Mouse (Mus musculus): ENCODE data around the gene Dhx15. TPM values are rescaled to one million over a fixed set of nuclear protein-coding genes. Genes with fewer than 3 reads are reported as not detected.
"Not testable (repeated sequence)": the region's sequence is repeated elsewhere in the genome, so short reads cannot be mapped to it uniquely, and the experiment has no call there.

Gene Dhx15
- polyA plus RNA-seq (2016; fragmentation: Nextera tagmentation; extraction: Ambion mirVana), result 173 and 179 TPM in 2 replicates

- 1% methylated on average over 53 of the region's 53 CpGs for WGBS
Observed at GRCm38 (mm10) chr5:52190371-52191179, at the start of gene Dhx15. Gene Dhx15, minus strand, starts transcription at chr5:52190514.

GRCm38 (mm10) chr5:52238877-52239276 is 48.6 kb upstream of the Dhx15 start:
- no peaks in the 10 kb centered on the region; the same call in 1 of the 2 replicates for H3K4me1 ChIP-seq
- no peak overlapping the region for H3K4me3 ChIP-seq
- ATAC-seq (ENCODE audit: low FRiP score), result no peak
- no peak overlapping the region for H3K4me2 ChIP-seq (replicated peaks)
- no peaks in the 10 kb centered on the region for H3K27me3 ChIP-seq
- no peaks in the 10 kb centered on the region for H3K36me3 ChIP-seq
- H3K9me3 ChIP-seq (replicated peaks), result 0 out of 2 replicates have a peak, but pooled peaks cover 6% of the 10 kb centered on the region
- no peak overlapping the region for H3K27ac ChIP-seq
- H3K9ac ChIP-seq, result no peak overlapping the region
- whole genome bisulfite sequencing, result 91% methylated on average over 5 of the region's 5 CpGs

More at GRCm38 (mm10) chr5:52190371-52191179, at the start of gene Dhx15:
- H3K4me3 ChIP-seq, result peak within 1 kb of the TSS; percentile 88
- ATAC-seq (ENCODE audit: low FRiP score), result peak; percentile 97
- H3K27me3 ChIP-seq, result no peaks in the 10 kb centered on the region
- peak within 1 kb of the TSS; percentile 91 for H3K27ac ChIP-seq
- peak within 1 kb of the TSS; percentile 88 for H3K9ac ChIP-seq
- no peaks in the 10 kb centered on the region for H3K9me3 ChIP-seq (replicated peaks)
- H3K4me1 ChIP-seq, result peaks cover 22% of the 10 kb centered on the region
- peak within 1 kb of the TSS; percentile 62 for H3K4me2 ChIP-seq (replicated peaks)
- H3K36me3 ChIP-seq, result no peaks in the 10 kb centered on the region

- 70% methylated on average over 8 of the region's 8 CpGs for WGBS
- no peaks in the 10 kb centered on the region; the same call in 1 of the 2 replicates for H3K4me1 ChIP-seq
- H3K9ac ChIP-seq, result no peak overlapping the region
- no peaks in the 10 kb centered on the region for H3K36me3 ChIP-seq
- H3K4me2 ChIP-seq (replicated peaks), result no peak overlapping the region
- no peaks in the 10 kb centered on the region for H3K27me3 ChIP-seq
- H3K4me3 ChIP-seq, result no peak overlapping the region
- 0 out of 2 replicates have a peak, but pooled peaks cover 6% of the 10 kb centered on the region for H3K9me3 ChIP-seq (replicated peaks)
- ATAC-seq (ENCODE audit: low FRiP score), result no peak
- no peak overlapping the region for H3K27ac ChIP-seq
Observed at GRCm38 (mm10) chr5:52237956-52238735, 47.8 kb upstream of the Dhx15 start.

- H3K9me3 ChIP-seq (replicated peaks); H3K27me3 ChIP-seq; H3K4me1 ChIP-seq; H3K9ac ChIP-seq; H3K36me3 ChIP-seq; H3K27ac ChIP-seq; ATAC-seq (ENCODE audit: low FRiP score); H3K4me2 ChIP-seq (replicated peaks); H3K4me3 ChIP-seq: not testable (repeated sequence)
- WGBS, result 98% methylated on average over 5 of the region's 6 CpGs
Observed at GRCm38 (mm10) chr5:52236585-52236984, 46.3 kb upstream of the Dhx15 start.

- H3K27ac ChIP-seq, result no peak overlapping the region
- no peaks in the 10 kb centered on the region; the same call in 1 of the 2 replicates for H3K4me1 ChIP-seq
- no peaks in the 10 kb centered on the region for H3K36me3 ChIP-seq
- ATAC-seq (ENCODE audit: low FRiP score), result no peak
- 51% methylated on average over 7 of the region's 7 CpGs for WGBS
- no peaks in the 10 kb centered on the region for H3K27me3 ChIP-seq
- no peak overlapping the region for H3K4me3 ChIP-seq
- H3K9ac ChIP-seq, result no peak overlapping the region
- 0 out of 2 replicates have a peak, but pooled peaks cover 6% of the 10 kb centered on the region for H3K9me3 ChIP-seq (replicated peaks)
- H3K4me2 ChIP-seq (replicated peaks), result no peak overlapping the region
Observed at GRCm38 (mm10) chr5:52234570-52234969, 44.3 kb upstream of the Dhx15 start.

- Histone ChIP-seq H3K4me1 (no peaks in the 10 kb centered on the region; the same call in 1 of the 2 replicates), H3K27ac (no peak overlapping the region), H3K36me3 (no peaks in the 10 kb centered on the region), H3K9ac (no peak overlapping the region), H3K27me3 (no peaks in the 10 kb centered on the region), H3K4me2 (replicated peaks) (no peak overlapping the region), H3K4me3 (no peak overlapping the region), H3K9me3 (replicated peaks) (0 out of 2 replicates have a peak, but pooled peaks cover 6% of the 10 kb centered on the region)
- WGBS, result 61% methylated on average over 2 of the region's 2 CpGs
- no peak for ATAC-seq (ENCODE audit: low FRiP score)
Observed at GRCm38 (mm10) chr5:52233891-52234290, 43.6 kb upstream of the Dhx15 start.

GRCm38 (mm10) chr5:52232611-52233010 is 42.3 kb upstream of the Dhx15 start:
- no peaks in the 10 kb centered on the region for H3K27me3 ChIP-seq
- no peak overlapping the region for H3K4me2 ChIP-seq (replicated peaks)
- H3K36me3 ChIP-seq, result no peaks in the 10 kb centered on the region
- no peaks in the 10 kb centered on the region; the same call in 1 of the 2 replicates for H3K4me1 ChIP-seq
- H3K27ac ChIP-seq, result no peak overlapping the region
- ATAC-seq (ENCODE audit: low FRiP score), result no peak
- WGBS, result 79% methylated on average over 2 of the region's 2 CpGs
- no peak overlapping the region for H3K4me3 ChIP-seq
- H3K9ac ChIP-seq, result no peak overlapping the region
- H3K9me3 ChIP-seq (replicated peaks), result 0 out of 2 replicates have a peak, but pooled peaks cover 6% of the 10 kb centered on the region

- Histone ChIP-seq H3K4me3 (no peak overlapping the region), H3K36me3 (no peaks in the 10 kb centered on the region), H3K9ac (no peak overlapping the region), H3K4me1 (no peaks in the 10 kb centered on the region; the same call in 1 of the 2 replicates), H3K9me3 (replicated peaks) (0 out of 2 replicates have a peak, but pooled peaks cover 6% of the 10 kb centered on the region), H3K4me2 (replicated peaks) (no peak overlapping the region), H3K27ac (no peak overlapping the region), H3K27me3 (no peaks in the 10 kb centered on the region)
- no peak for ATAC-seq (ENCODE audit: low FRiP score)
- WGBS, result 76% methylated on average over 2 of the region's 2 CpGs
Observed at GRCm38 (mm10) chr5:52232199-52232598, 41.9 kb upstream of the Dhx15 start.

GRCm38 (mm10) chr5:52230466-52230865 is 40.2 kb upstream of the Dhx15 start:
- Histone ChIP-seq H3K4me1 (no peaks in the 10 kb centered on the region; the same call in 1 of the 2 replicates), H3K27me3 (no peaks in the 10 kb centered on the region), H3K9me3 (replicated peaks) (0 out of 2 replicates have a peak, but pooled peaks cover 5% of the 10 kb centered on the region), H3K27ac (no peak overlapping the region), H3K4me3 (no peak overlapping the region), H3K9ac (no peak overlapping the region), H3K4me2 (replicated peaks) (no peak overlapping the region), H3K36me3 (no peaks in the 10 kb centered on the region)
- WGBS, result 93% methylated on average over 7 of the region's 7 CpGs
- ATAC-seq (ENCODE audit: low FRiP score), result no peak

GRCm38 (mm10) chr5:52226677-52227076 is 36.4 kb upstream of the Dhx15 start:
- ATAC-seq (ENCODE audit: low FRiP score), result no peak
- H3K4me2 ChIP-seq (replicated peaks), result no peak overlapping the region
- H3K4me1 ChIP-seq, result no peaks in the 10 kb centered on the region
- no peaks in the 10 kb centered on the region for H3K36me3 ChIP-seq
- WGBS, result 76% methylated on average over 3 of the region's 3 CpGs
- no peaks in the 10 kb centered on the region for H3K9me3 ChIP-seq (replicated peaks)
- H3K27ac ChIP-seq, result no peak overlapping the region
- no peaks in the 10 kb centered on the region for H3K27me3 ChIP-seq
- H3K4me3 ChIP-seq, result no peak overlapping the region
- H3K9ac ChIP-seq, result no peak overlapping the region

GRCm38 (mm10) chr5:52221596-52221995 is 31.3 kb upstream of the Dhx15 start:
- H3K27me3 ChIP-seq, result no peaks in the 10 kb centered on the region
- no peaks in the 10 kb centered on the region for H3K9me3 ChIP-seq (replicated peaks)
- no peak for ATAC-seq (ENCODE audit: low FRiP score)
- no peak overlapping the region for H3K4me3 ChIP-seq
- H3K36me3 ChIP-seq, result no peaks in the 10 kb centered on the region
- peaks cover 12% of the 10 kb centered on the region for H3K4me1 ChIP-seq
- no peak overlapping the region for H3K9ac ChIP-seq
- H3K27ac ChIP-seq, result no peak overlapping the region
- WGBS, result 88% methylated on average over 5 of the region's 5 CpGs
- H3K4me2 ChIP-seq (replicated peaks), result no peak overlapping the region
